Mouse (Mus musculus) right cerebral cortex, postnatal 25 days (tissue): ENCODE measurements around the gene Cd80.

ENCODE experiments used
- DNase-seq: peaks from one replicate; pipeline ENCODE4 v3.0.0; 2022

Cd80 gene

DNA sequence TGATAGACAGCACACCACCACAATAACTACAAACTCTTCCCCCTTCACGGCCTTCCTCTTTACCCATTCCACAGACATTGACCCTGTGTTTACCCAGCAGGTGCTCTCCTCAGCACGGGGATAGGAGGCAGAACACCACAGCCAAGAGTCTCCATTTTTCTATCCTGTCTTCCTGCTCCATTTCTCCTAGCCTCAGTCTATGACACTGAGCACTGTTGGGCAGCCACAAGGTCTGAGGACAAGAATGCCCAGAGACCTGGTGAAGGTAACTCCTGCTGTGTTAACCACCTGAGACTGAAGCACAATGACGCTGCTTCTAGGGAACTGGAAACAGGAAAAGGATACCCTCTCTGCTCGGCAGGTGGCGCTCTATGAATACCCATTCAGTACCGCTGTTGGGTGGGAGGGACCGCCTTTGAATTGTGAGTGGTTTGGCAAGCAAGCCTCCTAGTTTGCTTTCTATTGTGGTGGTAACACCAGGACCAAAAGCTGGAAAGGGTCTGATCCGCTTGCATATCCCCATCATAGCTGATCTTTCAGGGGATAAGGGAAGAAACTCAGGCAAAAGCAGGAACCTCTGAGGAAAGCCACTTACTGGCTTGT is 81.3 kb downstream of the Cd80 start:
- DNase-seq = peak; percentile 65

DNA sequence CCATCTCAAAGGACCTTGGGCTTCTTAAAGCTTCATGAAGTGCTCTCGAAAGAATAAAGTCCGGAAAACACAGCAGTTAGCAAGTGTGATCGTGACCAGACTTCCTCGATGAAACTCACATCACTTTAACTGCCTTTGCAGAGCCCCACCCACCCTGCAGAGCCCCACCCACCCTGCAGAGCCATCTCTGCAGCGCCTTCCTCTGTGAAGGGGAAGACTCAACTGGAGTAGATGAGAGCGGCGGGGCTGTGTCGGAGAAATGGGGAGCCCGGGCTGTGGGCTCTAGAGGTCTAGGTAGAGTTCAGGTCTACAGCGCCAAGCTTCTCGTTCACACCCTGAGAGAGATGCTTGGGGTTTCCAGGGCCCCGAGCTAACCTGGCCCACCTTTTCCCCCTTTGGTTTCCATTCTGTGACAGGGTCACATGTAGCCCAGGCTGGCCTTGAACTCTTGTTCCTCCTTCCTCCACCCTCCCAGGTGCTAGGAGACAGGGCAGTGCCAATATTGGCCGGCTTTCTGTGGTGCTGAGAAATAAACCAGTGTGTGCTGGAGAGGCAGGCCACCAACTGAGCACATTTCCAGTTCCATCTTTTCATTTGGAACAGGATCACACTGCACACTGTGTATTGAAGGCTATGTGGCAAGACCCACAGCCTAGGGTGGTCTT is 83.5 kb downstream of the Cd80 start:
- no peak for DNase-seq
